Mouse (Mus musculus) heart, embryonic 14.5 days (tissue): ENCODE measurements around the gene Klhl36. TPM values are rescaled to one million over a fixed set of nuclear protein-coding genes. Genes with fewer than 3 reads are reported as not detected.

Experiments
- ATAC-seq: fragments of 200-750 bp; cut with Nextera tagmentation; 2 replicates; pipeline ENCODE4 v1.8.0; 2017; ENCODE audit warnings: low read depth, moderate TSS enrichment; ENCODE audit not compliant: insufficient number of reproducible peaks, insufficient read depth, low FRiP score
- H3K27ac ChIP-seq, 2 experiments: fragments of 200-500 bp in 1 of 2; fragments of 300-500 bp in 1 of 2; sonication (generic) in 1 of 2; replicated peaks in 1 of 2; 2 replicates each; pipeline ENCODE4 v1.5.1; 2012 to 2014; ENCODE audit warnings: low read depth in 2 of 2, low read length in 2 of 2, control low read depth in 1 of 2, mild to moderate bottlenecking in 1 of 2, mixed read lengths in 1 of 2; ENCODE audit not compliant: control insufficient read depth in 1 of 2, insufficient read depth in 1 of 2
- H3K27me3 ChIP-seq: fragments of 300-500 bp; sonication (generic); 2 replicates; pipeline ENCODE4 v1.6.1; 2014; ENCODE audit warnings: mild to moderate bottlenecking, low read length, control low read depth; ENCODE audit not compliant: control insufficient read depth, insufficient read depth
- H3K36me3 ChIP-seq: fragments of 300-500 bp; sonication (generic); 2 replicates; pipeline ENCODE4 v1.6.1; 2014; ENCODE audit warnings: mild to moderate bottlenecking, control low read depth, low read length, mixed read lengths; ENCODE audit not compliant: control insufficient read depth, insufficient read depth
- H3K4me1 ChIP-seq, 2 experiments: fragments of 200-500 bp in 1 of 2; fragments of 300-500 bp in 1 of 2; sonication (generic) in 1 of 2; 2 replicates each; pipeline ENCODE4 v1.6.1; 2012 to 2014; ENCODE audit warnings: low read length in 2 of 2, control low read depth in 1 of 2, mixed read lengths in 1 of 2; ENCODE audit not compliant: control insufficient read depth in 2 of 2, insufficient read depth in 2 of 2
- H3K4me2 ChIP-seq: fragments of 300-500 bp; sonication (generic); 2 replicates; pipeline ENCODE4 v1.6.1; 2014; ENCODE audit warnings: mild to moderate bottlenecking, low read length
- H3K4me3 ChIP-seq, 2 experiments: fragments of 200-500 bp in 1 of 2; fragments of 300-500 bp in 1 of 2; sonication (generic) in 1 of 2; 2 replicates each; pipeline ENCODE4 v1.5.1; 2012 to 2014; ENCODE audit warnings: low read length in 2 of 2, mild to moderate bottlenecking in 2 of 2, control low read depth in 1 of 2, low read depth in 1 of 2, moderate library complexity in 1 of 2; ENCODE audit not compliant: control insufficient read depth in 1 of 2, insufficient read depth in 1 of 2
- H3K9ac ChIP-seq: fragments of 300-500 bp; sonication (generic); 2 replicates; pipeline ENCODE4 v1.6.1; 2014; ENCODE audit warnings: mild to moderate bottlenecking, low read length
- H3K9me3 ChIP-seq: fragments of 300-500 bp; sonication (generic); 2 replicates; pipeline ENCODE4 v1.6.1; 2016; ENCODE audit warnings: low read length, control low read depth; ENCODE audit not compliant: control insufficient read depth
- WGBS: fragments of 180-500 bp; shearing (Covaris S2); extraction: QIAGEN DNeasy Blood & Tissue Kit; methylation state at CpG from one replicate; pipeline ENCODE4 v1.1.7; 2014; 5-methylcytosine and 5-hydroxymethylcytosine counted together
- polyA plus RNA-seq: library from polyadenylated mRNA; unstranded; fragments of >200 nt; fragmentation: Nextera tagmentation; extraction: Ambion mirVana; gene quantifications from 2 replicates; pipeline ENCODE4 v1.2.1, GENCODE M21; 2014

The Klhl36 gene
- polyA plus RNA-seq, 1 experiment from 2014 or later, result 10.6 TPM

GRCm38 (mm10) chr8:119823278-119823677, 38.8 kb upstream of the Klhl36 start:
- no peak overlapping the region for H3K9ac ChIP-seq
- H3K4me1 ChIP-seq, result peaks cover 17 to 25% of the 10 kb centered on the region in 2 experiments
- 93% methylated on average over 9 of the region's 9 CpGs for WGBS
- no peaks in the 10 kb centered on the region for H3K27me3 ChIP-seq
- ATAC-seq, result no peak
- no peak overlapping the region for H3K4me3 ChIP-seq
- H3K9me3 ChIP-seq, result no peaks in the 10 kb centered on the region
- H3K27ac ChIP-seq, result no peak overlapping the region
- 0 out of 2 replicates have a peak, but pooled peaks cover 15% of the 10 kb centered on the region for H3K36me3 ChIP-seq
- no peak overlapping the region for H3K4me2 ChIP-seq

- no peaks in the 10 kb centered on the region for H3K9me3 ChIP-seq
- ATAC-seq, result no peak
Measured at GRCm38 (mm10) chr8:119824100-119824499, 38.0 kb upstream of the Klhl36 start.

GRCm38 (mm10) chr8:119824809-119825273, 37.2 kb upstream of the Klhl36 start:
- Histone ChIP-seq H3K27me3 (no peaks in the 10 kb centered on the region), H3K4me2 (no peak overlapping the region), H3K36me3 (0 out of 2 replicates have a peak, but pooled peaks cover 15% of the 10 kb centered on the region), H3K9me3 (no peaks in the 10 kb centered on the region), H3K9ac (no peak overlapping the region), H3K4me3 (no peak overlapping the region), H3K27ac (0 out of 4 replicates have a peak overlapping the region, but pooled peaks of 1 of the 2 experiments have one; percentile 24), H3K4me1 (peaks cover 20 to 32% of the 10 kb centered on the region in 2 experiments)
- WGBS, result 68% methylated on average over 11 of the region's 11 CpGs
- ATAC-seq, result no peak

More at GRCm38 (mm10) chr8:119824100-119824499, 38.0 kb upstream of the Klhl36 start:
- no peak overlapping the region for H3K4me2 ChIP-seq
- H3K4me3 ChIP-seq, result no peak overlapping the region
- no peak overlapping the region for H3K27ac ChIP-seq
- peaks cover 17 to 31% of the 10 kb centered on the region in 2 experiments for H3K4me1 ChIP-seq
- H3K9ac ChIP-seq, result no peak overlapping the region
- H3K36me3 ChIP-seq, result 0 out of 2 replicates have a peak, but pooled peaks cover 15% of the 10 kb centered on the region
- H3K27me3 ChIP-seq, result no peaks in the 10 kb centered on the region
- WGBS, result 73% methylated on average over 4 of the region's 4 CpGs

- no peak for ATAC-seq
- 0 out of 2 replicates have a peak, but pooled peaks cover 11% of the 10 kb centered on the region for H3K36me3 ChIP-seq
- 60% methylated on average over 19 of the region's 19 CpGs for WGBS
Measured at GRCm38 (mm10) chr8:119825950-119826730, 35.9 kb upstream of the Klhl36 start.

GRCm38 (mm10) chr8:119826982-119827381, 35.1 kb upstream of the Klhl36 start:
- Histone ChIP-seq H3K27me3 (no peaks in the 10 kb centered on the region), H3K9me3 (no peaks in the 10 kb centered on the region), H3K4me2 (no peak overlapping the region), H3K9ac (no peak overlapping the region), H3K4me1 (peaks cover 32 to 53% of the 10 kb centered on the region in 2 experiments), H3K27ac (no peak overlapping the region; a peak in 1 of 4 replicates), H3K36me3 (0 out of 2 replicates have a peak, but pooled peaks cover 4% of the 10 kb centered on the region), H3K4me3 (no peak overlapping the region)
- no peak for ATAC-seq
- WGBS, result 56% methylated on average over 5 of the region's 5 CpGs

More at GRCm38 (mm10) chr8:119825950-119826730, 35.9 kb upstream of the Klhl36 start:
- Histone ChIP-seq H3K4me2 (no peak overlapping the region), H3K9me3 (no peaks in the 10 kb centered on the region), H3K27me3 (no peaks in the 10 kb centered on the region), H3K9ac (no peak overlapping the region; the same call in 1 of the 2 replicates), H3K27ac (0 out of 4 replicates have a peak overlapping the region, but pooled peaks of 1 of the 2 experiments have one; percentile 9), H3K4me1 (peaks cover 24 to 45% of the 10 kb centered on the region in 2 experiments), H3K4me3 (no peak overlapping the region)

GRCm38 (mm10) chr8:119827721-119828153, 34.3 kb upstream of the Klhl36 start:
- no peaks in the 10 kb centered on the region for H3K9me3 ChIP-seq
- H3K36me3 ChIP-seq, result no peaks in the 10 kb centered on the region
- peak overlapping the region in 1 of 2 experiments; percentile 39; a peak in 2 of 4 replicates for H3K27ac ChIP-seq
- no peak overlapping the region for H3K4me2 ChIP-seq
- no peaks in the 10 kb centered on the region for H3K27me3 ChIP-seq
- WGBS, result 43% methylated on average over 4 of the region's 4 CpGs
- no peak for ATAC-seq
- H3K4me3 ChIP-seq, result no peak overlapping the region
- H3K9ac ChIP-seq, result no peak overlapping the region
- peaks cover 39 to 59% of the 10 kb centered on the region in 2 experiments for H3K4me1 ChIP-seq

GRCm38 (mm10) chr8:119829015-119829414, 33.1 kb upstream of the Klhl36 start:
- ATAC-seq, result no peak
- no peak overlapping the region for H3K4me2 ChIP-seq
- H3K4me1 ChIP-seq, result peaks cover 41 to 62% of the 10 kb centered on the region in 2 experiments
- no peak overlapping the region for H3K27ac ChIP-seq
- H3K36me3 ChIP-seq, result no peaks in the 10 kb centered on the region
- no peak overlapping the region for H3K4me3 ChIP-seq
- H3K9me3 ChIP-seq, result no peaks in the 10 kb centered on the region
- WGBS, result 60% methylated on average over 10 of the region's 10 CpGs
- H3K9ac ChIP-seq, result no peak overlapping the region
- H3K27me3 ChIP-seq, result no peaks in the 10 kb centered on the region
